Mouse (Mus musculus) cerebellum, adult 2 months (tissue): ENCODE measurements around the gene Shank3.

Experiments
- CTCF ChIP-seq: fragments of 200-500 bp; IDR thresholded peaks from 2 replicates; pipeline ENCODE4 v1.5.1; 2011; ENCODE audit warnings: low read depth, mild to moderate bottlenecking, control low read depth, low read length, moderate library complexity, borderline replicate concordance; ENCODE audit not compliant: insufficient read depth
- POLR2A ChIP-seq: fragments of 200-500 bp; IDR thresholded peaks from 2 replicates; pipeline ENCODE4 v1.6.1; 2011; ENCODE audit warnings: low read length, control low read depth, borderline replicate concordance; ENCODE audit not compliant: insufficient read depth

DNA sequence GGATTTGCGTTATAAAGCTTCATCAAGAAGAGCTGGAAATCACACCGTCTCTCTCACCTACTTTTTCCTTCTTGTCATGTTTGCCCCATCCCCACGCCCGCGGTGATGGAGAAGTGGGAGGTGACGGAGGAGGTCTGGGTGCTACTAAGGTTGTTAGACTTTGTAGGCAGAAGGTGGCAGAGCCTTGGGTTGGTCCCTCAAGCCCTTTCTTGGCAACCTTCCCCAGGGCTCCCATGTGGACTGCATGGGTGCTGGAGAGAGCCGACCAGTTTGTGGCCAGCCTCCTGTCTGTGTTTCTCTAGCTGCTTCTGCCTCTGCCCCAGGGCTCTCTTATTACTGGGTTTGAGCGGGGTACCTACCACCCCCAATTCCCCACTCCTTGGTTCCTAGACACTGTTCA is 51.1 kb downstream of the Shank3 start:
- TF ChIP-seq CTCF (no peak), POLR2A (no peak)
